Mouse (Mus musculus) hematopoietic stem cell, adult 5-6 weeks (primary cell): Measurements from ENCODE around the gene Lrrc52. TPM values are rescaled to one million over a fixed set of nuclear protein-coding genes. Genes with fewer than 3 reads are reported as not detected.

Experiments used
- total RNA-seq: library from RNA; stranded (forward); fragments of 172-1452, 232-1000 nt; gene quantifications from 2 replicates; pipeline ENCODE4 v1.2.3, GENCODE M21; 2017

The Lrrc52 gene
- total RNA-seq, 1 experiment from 2014 or later = not detected

Other genes starting within 250 kb of the Lrrc52 start
- 145 and 161 TPM in 2 replicates for gene Uck2, start 181.5 kb downstream of the Lrrc52 start, total RNA-seq
- 157 and 236 TPM in 2 replicates for gene Tmco1, start 158.4 kb downstream of the Lrrc52 start, total RNA-seq
- 29.0 and 37.4 TPM in 2 replicates for gene Aldh9a1, start 116.8 kb downstream of the Lrrc52 start, total RNA-seq
- gene Mgst3, start 72.9 kb downstream of the Lrrc52 start, total RNA-seq = 9.0 and 15.8 TPM in 2 replicates
- gene Rxrg, start 131.6 kb upstream of the Lrrc52 start, total RNA-seq = not detected in 2 replicates
- not detected in 2 replicates for gene Lmx1a, start 222.5 kb upstream of the Lrrc52 start, total RNA-seq